Mouse (Mus musculus): ENCODE data around the gene Ces1c. TPM values are rescaled to one million over a fixed set of nuclear protein-coding genes. Genes with fewer than 3 reads are reported as not detected.

The Ces1c gene
- polyA plus RNA-seq, 1 experiment from 2014 or later: 12.7 TPM

- H3K4me1 ChIP-seq (ENCODE audit: control insufficient read depth, low read depth, low read length): no peaks in the 10 kb centered on the region
- H3K9ac ChIP-seq (ENCODE audit: low read depth, low read length): no peak overlapping the region
- 68% methylated on average over 3 of the region's 3 CpGs for WGBS (ENCODE audit: insufficient replicate concordance)
- no peaks in the 10 kb centered on the region for H3K9me3 ChIP-seq (replicated peaks; ENCODE audit: control insufficient read depth, low read length)
- no peaks in the 10 kb centered on the region for H3K36me3 ChIP-seq (ENCODE audit: control insufficient read depth, insufficient read depth)
- H3K27me3 ChIP-seq (ENCODE audit: control insufficient read depth, insufficient read depth, low read depth, low read length): no peaks in the 10 kb centered on the region
- no peak overlapping the region for H3K4me3 ChIP-seq (ENCODE audit: low read depth, low read length)
- no peak overlapping the region for H3K4me2 ChIP-seq (ENCODE audit: low read depth, low read length)
- ATAC-seq (ENCODE audit: low read depth): no peak
- no peak overlapping the region for H3K27ac ChIP-seq (ENCODE audit: low read length)
Measured at GRCm38 (mm10) chr8:93063416-93064117, 67.5 kb downstream of the Ces1c start.

- 6% methylated on average over 2 of the region's 2 CpGs for WGBS (ENCODE audit: insufficient replicate concordance)
- no peaks in the 10 kb centered on the region for H3K36me3 ChIP-seq (ENCODE audit: control insufficient read depth, insufficient read depth)
- no peaks in the 10 kb centered on the region for H3K4me1 ChIP-seq (ENCODE audit: control insufficient read depth, low read depth, low read length)
- H3K27ac ChIP-seq (ENCODE audit: low read length): no peak overlapping the region
- H3K9me3 ChIP-seq (replicated peaks; ENCODE audit: control insufficient read depth, low read length): no peaks in the 10 kb centered on the region
- no peak overlapping the region for H3K4me3 ChIP-seq (ENCODE audit: low read depth, low read length)
- H3K9ac ChIP-seq (ENCODE audit: low read depth, low read length): no peak overlapping the region
- ATAC-seq (ENCODE audit: low read depth): no peak
- no peaks in the 10 kb centered on the region for H3K27me3 ChIP-seq (ENCODE audit: control insufficient read depth, insufficient read depth, low read depth, low read length)
- no peak overlapping the region for H3K4me2 ChIP-seq (ENCODE audit: low read depth, low read length)
Measured at GRCm38 (mm10) chr8:93059185-93059584, 71.9 kb downstream of the Ces1c start.

GRCm38 (mm10) chr8:93055238-93055637, 75.8 kb downstream of the Ces1c start:
- Histone ChIP-seq H3K9ac (ENCODE audit: low read depth, low read length) (no peak overlapping the region), H3K4me1 (ENCODE audit: control insufficient read depth, low read depth, low read length) (no peaks in the 10 kb centered on the region), H3K4me3 (ENCODE audit: low read depth, low read length) (no peak overlapping the region), H3K9me3 (replicated peaks; ENCODE audit: control insufficient read depth, low read length) (no peaks in the 10 kb centered on the region), H3K27me3 (ENCODE audit: control insufficient read depth, insufficient read depth, low read depth, low read length) (no peaks in the 10 kb centered on the region), H3K27ac (ENCODE audit: low read length) (no peak overlapping the region), H3K4me2 (ENCODE audit: low read depth, low read length) (no peak overlapping the region), H3K36me3 (ENCODE audit: control insufficient read depth, insufficient read depth) (no peaks in the 10 kb centered on the region)
- 16% methylated on average over 2 of the region's 2 CpGs for WGBS (ENCODE audit: insufficient replicate concordance)
- ATAC-seq (ENCODE audit: low read depth): no peak

Other genes with a start within 250 kb of the Ces1c start
- gene Capns2, start 229.9 kb downstream of the Ces1c start, polyA plus RNA-seq (2015; fragmentation: Nextera tagmentation; extraction: Ambion mirVana): not detected in 2 replicates
- not detected in 2 replicates for gene Slc6a2, start 171.2 kb downstream of the Ces1c start, polyA plus RNA-seq (2015; fragmentation: Nextera tagmentation; extraction: Ambion mirVana)
- gene Ces1a, start 83.1 kb downstream of the Ces1c start, polyA plus RNA-seq (2015; fragmentation: Nextera tagmentation; extraction: Ambion mirVana): not detected in 2 replicates
- gene Ces1b, start 51.3 kb downstream of the Ces1c start, polyA plus RNA-seq (2015; fragmentation: Nextera tagmentation; extraction: Ambion mirVana): not detected in 2 replicates
- 45.9 and 53.7 TPM in 2 replicates for gene Ces1d, start 66.6 kb upstream of the Ces1c start, polyA plus RNA-seq (2015; fragmentation: Nextera tagmentation; extraction: Ambion mirVana)
- gene Ces1e, start 98.3 kb upstream of the Ces1c start, polyA plus RNA-seq (2015; fragmentation: Nextera tagmentation; extraction: Ambion mirVana): 7.0 and 7.2 TPM in 2 replicates
- 0.43 and 0.57 TPM in 2 replicates for gene Ces1f, start 148.5 kb upstream of the Ces1c start, polyA plus RNA-seq (2015; fragmentation: Nextera tagmentation; extraction: Ambion mirVana)
- gene Ces1g, start 206.0 kb upstream of the Ces1c start, polyA plus RNA-seq (2015; fragmentation: Nextera tagmentation; extraction: Ambion mirVana): 3.7 and 3.8 TPM in 2 replicates
- not detected in 2 replicates for gene Ces1h, start 248.4 kb upstream of the Ces1c start, polyA plus RNA-seq (2015; fragmentation: Nextera tagmentation; extraction: Ambion mirVana)